Mouse (Mus musculus) embryonic facial prominence, embryonic 12.5 days (tissue): Measurements from ENCODE around the gene Vwa2. TPM values are rescaled to one million over a fixed set of nuclear protein-coding genes. Genes with fewer than 3 reads are reported as not detected.

Experiments used
- ATAC-seq: fragments of 200-750 bp; cut with Nextera tagmentation; 2 replicates; pipeline ENCODE4 v1.8.0; 2017; ENCODE audit not compliant: insufficient number of reproducible peaks, insufficient read depth, low FRiP score, low TSS enrichment
- H3K27ac ChIP-seq: fragments of 300-500 bp; sonication (generic); 2 replicates; pipeline ENCODE4 v1.5.1; 2016; ENCODE audit warnings: mild to moderate bottlenecking
- H3K27me3 ChIP-seq: fragments of 300-500 bp; sonication (generic); 2 replicates; pipeline ENCODE4 v1.6.1; 2016; ENCODE audit warnings: mild to moderate bottlenecking, moderate library complexity
- H3K36me3 ChIP-seq: fragments of 300-500 bp; sonication (generic); 2 replicates; pipeline ENCODE4 v1.6.1; 2016; ENCODE audit warnings: mild to moderate bottlenecking
- H3K4me1 ChIP-seq: fragments of 300-500 bp; sonication (generic); 2 replicates; pipeline ENCODE4 v1.6.1; 2016
- H3K4me2 ChIP-seq: fragments of 300-500 bp; sonication (generic); replicated peaks from 2 replicates; pipeline ENCODE4 v1.6.1; 2016; ENCODE audit warnings: mild to moderate bottlenecking, moderate library complexity
- H3K4me3 ChIP-seq: fragments of 300-500 bp; sonication (generic); 2 replicates; pipeline ENCODE4 v1.5.1; 2016; ENCODE audit warnings: mild to moderate bottlenecking
- H3K9ac ChIP-seq: fragments of 300-500 bp; sonication (generic); 2 replicates; pipeline ENCODE4 v1.6.1; 2016; ENCODE audit warnings: mild to moderate bottlenecking, moderate library complexity
- H3K9me3 ChIP-seq: fragments of 300-500 bp; sonication (generic); 2 replicates; pipeline ENCODE4 v1.6.1; 2016; ENCODE audit warnings: mild to moderate bottlenecking, moderate library complexity
- WGBS: fragments of 180-500 bp; shearing (Covaris S2); methylation state at CpG from one replicate; pipeline ENCODE4 v1.1.7; 2016; 5-methylcytosine and 5-hydroxymethylcytosine counted together
- polyA plus RNA-seq: library from polyadenylated mRNA; unstranded; fragments of >200 nt; fragmentation: Nextera tagmentation; extraction: Ambion mirVana; gene quantifications from 2 replicates; pipeline ENCODE4 v1.2.1, GENCODE M21; 2016

Gene Vwa2
- polyA plus RNA-seq, 1 experiment from 2014 or later = 6.1 TPM

DNA sequence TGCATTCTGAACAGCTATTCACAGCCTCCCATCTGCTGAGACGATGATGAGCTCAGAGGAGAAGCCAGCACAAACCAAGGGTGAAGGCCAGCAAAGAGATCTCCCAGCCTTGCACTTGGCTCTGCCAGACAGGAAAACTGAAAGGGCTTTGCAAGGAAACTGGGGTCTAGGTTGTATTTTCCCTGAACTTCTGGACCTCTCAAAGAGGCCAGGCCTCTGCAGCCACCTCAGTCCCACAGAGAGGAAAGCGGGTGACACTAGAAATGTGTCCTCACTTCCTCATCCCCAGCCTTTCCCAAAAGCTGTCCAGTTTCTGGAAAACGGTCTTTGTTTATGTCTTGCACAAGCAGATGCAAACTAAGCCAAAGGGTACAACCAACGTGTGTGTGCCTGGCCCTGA lies 79.8 kb downstream of the Vwa2 start:
- no peak overlapping the region for H3K27ac ChIP-seq
- WGBS = 84% methylated on average over 4 of the region's 4 CpGs

DNA sequence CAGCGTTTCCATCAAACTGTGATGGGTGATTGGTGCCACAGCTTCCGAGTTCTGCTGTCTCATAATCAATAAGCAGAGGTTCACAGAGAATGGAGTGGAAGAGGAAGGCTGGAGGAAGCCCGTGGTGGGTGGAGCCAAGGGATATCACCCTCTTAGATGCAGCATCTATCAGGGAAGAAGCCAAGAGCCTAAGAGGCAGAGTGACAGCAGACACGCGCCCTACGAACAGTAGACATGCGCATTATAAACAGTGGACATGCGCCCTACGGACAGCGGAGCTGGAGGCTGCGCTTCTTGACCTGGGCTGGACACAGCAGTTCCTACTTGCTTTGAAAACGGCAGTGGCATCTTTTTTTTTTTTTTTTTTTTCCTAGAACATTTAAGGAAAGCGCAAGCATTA lies 80.8 kb downstream of the Vwa2 start:
- no peaks in the 10 kb centered on the region for H3K9me3 ChIP-seq
- H3K4me3 ChIP-seq = no peak overlapping the region
- 90% methylated on average over 13 of the region's 13 CpGs for whole genome bisulfite sequencing
- H3K27me3 ChIP-seq = no peaks in the 10 kb centered on the region
- H3K36me3 ChIP-seq = no peaks in the 10 kb centered on the region
- no peak for ATAC-seq
- H3K4me1 ChIP-seq = no peaks in the 10 kb centered on the region
- no peak overlapping the region for H3K4me2 ChIP-seq
- no peak overlapping the region for H3K27ac ChIP-seq
- H3K9ac ChIP-seq = no peak overlapping the region

More for the DNA sequence above, 79.8 kb downstream of the Vwa2 start:
- Histone ChIP-seq H3K4me2 (no peak overlapping the region), H3K4me1 (no peaks in the 10 kb centered on the region), H3K9ac (no peak overlapping the region), H3K9me3 (no peaks in the 10 kb centered on the region), H3K4me3 (no peak overlapping the region), H3K36me3 (no peaks in the 10 kb centered on the region), H3K27me3 (no peaks in the 10 kb centered on the region)
- ATAC-seq = no peak

DNA sequence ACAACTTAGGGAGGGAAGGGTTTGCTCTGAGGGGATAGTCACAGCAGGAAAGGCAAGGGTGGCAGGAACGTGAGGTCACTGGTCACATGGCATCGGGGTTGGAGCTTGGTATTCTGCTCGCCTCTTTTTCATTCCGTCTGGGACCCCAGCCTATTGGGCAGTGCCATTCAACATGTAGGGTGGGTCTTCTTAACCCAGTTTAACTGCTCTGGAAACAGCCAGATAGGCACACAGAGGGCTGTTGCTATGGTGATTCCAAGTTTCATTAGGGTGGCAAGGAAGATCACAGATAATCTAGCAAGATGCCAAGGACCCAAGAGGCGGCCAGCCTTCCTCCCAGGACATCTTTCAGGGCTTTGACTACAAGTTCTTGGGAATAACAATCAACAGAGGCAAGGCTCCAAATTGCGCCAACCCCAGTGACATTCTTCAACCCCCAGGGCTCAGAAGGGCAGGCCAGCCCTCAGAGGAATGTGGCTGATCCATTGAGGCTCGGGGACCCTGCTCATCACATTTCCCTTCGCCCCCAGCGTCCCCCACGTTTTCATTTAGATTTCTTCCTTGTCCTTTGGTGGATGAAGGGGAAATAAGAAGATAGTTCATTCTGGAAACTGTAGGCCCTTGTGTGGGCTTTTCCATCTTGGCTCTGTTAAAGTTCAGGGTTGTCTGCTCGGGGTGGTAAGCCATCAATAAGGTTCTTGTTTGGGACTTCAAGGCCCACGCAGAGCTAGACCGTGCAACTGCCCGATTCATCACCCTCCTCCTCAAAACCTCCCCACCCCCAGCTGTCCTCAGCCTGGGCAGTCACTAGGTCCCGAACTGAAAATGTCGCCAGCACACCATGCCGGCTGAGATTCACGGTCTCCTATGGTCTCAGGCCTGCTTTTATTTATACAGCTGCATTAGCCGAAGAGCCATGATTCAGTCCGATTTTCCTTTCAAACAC lies 81.8 kb downstream of the Vwa2 start:
- 49% methylated on average over 20 of the region's 20 CpGs for WGBS

DNA sequence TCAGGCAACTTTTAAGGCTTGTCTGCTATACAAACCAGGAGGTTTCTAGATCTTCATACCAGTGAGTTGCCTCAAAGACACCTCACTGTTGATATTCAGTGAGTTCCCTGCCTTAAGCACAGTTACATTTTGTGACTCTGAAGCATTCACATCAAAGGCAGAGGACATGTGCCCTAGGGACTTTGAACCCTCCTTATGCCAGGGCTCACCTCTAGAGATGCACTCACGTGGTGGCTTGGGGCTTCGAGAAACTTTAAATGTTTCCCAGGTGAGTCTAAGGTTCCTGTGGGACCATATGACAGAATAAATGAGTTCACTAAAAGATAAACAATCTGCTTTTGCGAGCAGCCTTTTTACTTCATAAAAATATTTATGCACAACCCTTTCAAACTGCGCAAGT lies 84.0 kb downstream of the Vwa2 start:
- H3K4me3 ChIP-seq = no peak overlapping the region
- no peaks in the 10 kb centered on the region for H3K9me3 ChIP-seq
- H3K36me3 ChIP-seq = no peaks in the 10 kb centered on the region
- no peaks in the 10 kb centered on the region for H3K4me1 ChIP-seq
- H3K27me3 ChIP-seq = no peaks in the 10 kb centered on the region
- no peak overlapping the region for H3K27ac ChIP-seq
- H3K9ac ChIP-seq = no peak overlapping the region
- WGBS = 71% methylated on average over 4 of the region's 4 CpGs
- H3K4me2 ChIP-seq = no peak overlapping the region
- no peak for ATAC-seq

More for the DNA sequence above, 81.8 kb downstream of the Vwa2 start:
- H3K9ac ChIP-seq = no peak overlapping the region
- no peak overlapping the region for H3K4me3 ChIP-seq
- no peak overlapping the region for H3K27ac ChIP-seq
- no peaks in the 10 kb centered on the region for H3K36me3 ChIP-seq
- no peaks in the 10 kb centered on the region for H3K4me1 ChIP-seq
- H3K27me3 ChIP-seq = no peaks in the 10 kb centered on the region
- no peak overlapping the region for H3K4me2 ChIP-seq
- ATAC-seq = no peak
- H3K9me3 ChIP-seq = no peaks in the 10 kb centered on the region

DNA sequence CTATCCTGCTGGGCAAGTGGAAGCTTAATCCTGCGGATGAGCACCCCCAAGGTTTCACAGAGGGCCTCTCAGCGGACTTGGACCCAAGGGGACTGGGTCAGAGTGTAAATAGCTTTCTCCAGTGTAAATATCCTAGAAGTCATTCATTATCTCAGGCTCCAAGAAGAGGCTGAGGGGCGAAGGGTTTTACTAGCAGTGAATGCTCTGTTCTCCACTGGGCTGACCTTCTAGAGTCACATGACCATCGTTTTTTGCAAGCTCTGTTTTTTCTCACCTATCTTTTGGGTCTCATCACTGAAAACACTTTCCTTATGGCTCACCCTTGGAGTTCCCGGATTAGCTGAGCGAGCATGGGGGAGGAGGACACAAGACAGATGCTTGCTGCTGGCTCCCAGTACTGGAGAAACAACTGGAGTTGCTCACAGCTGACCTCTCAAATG lies 84.6 kb downstream of the Vwa2 start:
- Histone ChIP-seq H3K36me3 (no peaks in the 10 kb centered on the region), H3K9ac (no peak overlapping the region), H3K27me3 (no peaks in the 10 kb centered on the region), H3K4me3 (no peak overlapping the region), H3K4me2 (no peak overlapping the region), H3K27ac (no peak overlapping the region), H3K4me1 (no peaks in the 10 kb centered on the region), H3K9me3 (no peaks in the 10 kb centered on the region)
- 61% methylated on average over 6 of the region's 6 CpGs for WGBS
- ATAC-seq = no peak

DNA sequence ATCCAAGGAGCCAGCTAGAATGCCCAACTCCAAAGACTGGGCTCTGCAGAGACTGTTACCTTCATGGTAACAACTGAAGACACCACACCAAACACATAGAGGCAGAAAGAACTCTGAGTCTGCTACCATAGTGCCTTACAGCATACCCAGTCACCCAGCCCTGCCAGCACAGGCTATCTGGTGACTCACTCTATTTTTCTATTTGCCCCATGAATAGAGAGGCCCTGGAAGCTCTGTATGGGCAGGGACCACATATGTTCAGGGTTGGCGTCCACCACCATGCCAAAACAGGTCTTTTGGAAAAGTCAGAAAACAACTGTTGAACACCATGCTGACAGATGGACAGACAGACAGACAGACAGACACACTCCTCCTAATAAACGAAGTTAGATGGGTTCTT lies 85.0 kb downstream of the Vwa2 start:
- H3K4me3 ChIP-seq = no peak overlapping the region
- no peak for ATAC-seq
- 85% methylated on average over 2 of the region's 2 CpGs for WGBS
- H3K9ac ChIP-seq = no peak overlapping the region
- no peaks in the 10 kb centered on the region for H3K9me3 ChIP-seq
- H3K27me3 ChIP-seq = no peaks in the 10 kb centered on the region
- no peaks in the 10 kb centered on the region for H3K36me3 ChIP-seq
- no peak overlapping the region for H3K4me2 ChIP-seq
- H3K27ac ChIP-seq = no peak overlapping the region
- H3K4me1 ChIP-seq = no peaks in the 10 kb centered on the region; the same call in 1 of the 2 replicates

DNA sequence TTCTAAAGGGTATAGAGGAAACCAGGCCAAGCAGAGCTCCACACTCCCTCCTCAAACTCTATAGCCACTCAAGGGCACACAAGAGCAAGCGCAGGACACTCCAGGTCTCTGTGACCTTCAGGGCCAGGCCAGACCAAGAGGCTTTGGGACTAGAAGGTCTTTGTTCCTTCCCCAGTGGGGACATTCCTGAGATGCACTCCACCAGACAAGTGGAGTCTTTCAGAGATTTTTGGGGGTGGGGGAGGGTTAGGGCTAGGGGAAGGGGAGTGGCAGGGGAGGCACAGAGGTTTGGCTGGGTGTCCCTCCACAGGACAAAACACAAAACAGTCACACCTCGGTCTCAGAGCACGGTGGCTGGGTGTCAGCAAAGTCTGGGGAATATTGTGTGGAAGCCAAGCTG lies 85.6 kb downstream of the Vwa2 start:
- no peak overlapping the region for H3K9ac ChIP-seq
- H3K4me3 ChIP-seq = no peak overlapping the region
- H3K4me2 ChIP-seq = no peak overlapping the region
- H3K27me3 ChIP-seq = no peaks in the 10 kb centered on the region
- no peaks in the 10 kb centered on the region for H3K9me3 ChIP-seq
- H3K4me1 ChIP-seq = no peaks in the 10 kb centered on the region; the same call in 1 of the 2 replicates
- H3K27ac ChIP-seq = no peak overlapping the region
- no peaks in the 10 kb centered on the region for H3K36me3 ChIP-seq
- no peak for ATAC-seq
- WGBS = 61% methylated on average over 3 of the region's 3 CpGs

Other genes with a start within 250 kb of the Vwa2 start
- gene Adrb1, start 152.1 kb upstream of the Vwa2 start, polyA plus RNA-seq = 1.2 and 1.5 TPM in 2 replicates
- 23.9 TPM in 2 replicates for gene Ccdc186, start 52.1 kb upstream of the Vwa2 start, polyA plus RNA-seq
- gene Tdrd1, start 48.0 kb upstream of the Vwa2 start, polyA plus RNA-seq = 1.6 and 2.0 TPM in 2 replicates
- gene Afap1l2, start 134.0 kb downstream of the Vwa2 start, polyA plus RNA-seq = 9.7 and 10.3 TPM in 2 replicates